Mouse (Mus musculus) liver, adult 2 months (tissue): ENCODE measurements around the gene Ndufa10.

Experiments
- CTCF ChIP-seq: fragments of 200-500 bp; IDR thresholded peaks from 2 replicates; pipeline ENCODE4 v1.5.1; 2011; ENCODE audit warnings: low read depth, low read length, control low read depth
- POLR2A ChIP-seq: fragments of 200-500 bp; IDR thresholded peaks from 2 replicates; pipeline ENCODE4 v1.6.1; 2011; ENCODE audit warnings: low read length, control low read depth; ENCODE audit not compliant: insufficient read depth; ENCODE audit errors: extremely low read depth

GRCm38 (mm10) chr1:92400556-92400955 lies 73.1 kb downstream of the Ndufa10 start:
- TF ChIP-seq CTCF, result no peak
- TF ChIP-seq POLR2A, result no peak
